Mouse (Mus musculus): Measurements from ENCODE around the gene Gm20708. TPM values are rescaled to one million over a fixed set of nuclear protein-coding genes. Genes with fewer than 3 reads are reported as not detected.

The Gm20708 gene
- polyA plus RNA-seq (2012; rRNA removed) = 0.06 TPM in 1 of 2 replicates, not detected in the other

GRCm38 (mm10) chr11:117809407-117810311 is at the start of gene Gm20708, which contains the start of gene Syngr2:
Gm20708 (plus strand) TSS chr11:117809668.
Syngr2 (plus strand) TSS chr11:117809668.
- TF ChIP-seq POLR2A (IDR thresholded peaks at IDR 0.05; ENCODE audit: control insufficient read depth, extremely low read depth, insufficient read depth, low read length, poor library complexity) (no peak), CTCF (IDR thresholded peaks at IDR 0.05; ENCODE audit: borderline replicate concordance, control insufficient read depth, extremely low read depth, insufficient read depth, low read length, poor library complexity) (no peak)
- H3K27me3 ChIP-seq (ENCODE audit: control insufficient read depth, insufficient read depth, low read length) = no peaks in the 10 kb centered on the region
- H3K4me3 ChIP-seq (ENCODE audit: control insufficient read depth, insufficient read depth, low read length) = peak within 1 kb of the TSS; percentile 58
- 1% methylated on average over 75 of the region's 75 CpGs for WGBS
- H3K4me1 ChIP-seq (replicated peaks; ENCODE audit: control insufficient read depth, insufficient read depth, low read length) = peaks cover 12% of the 10 kb centered on the region
- no peaks in the 10 kb centered on the region; the same call in 1 of the 2 replicates for H3K36me3 ChIP-seq (ENCODE audit: control insufficient read depth, insufficient read depth, low read length)
- peak within 1 kb of the TSS; percentile 6 for H3K27ac ChIP-seq (ENCODE audit: control insufficient read depth, insufficient read depth, low read length)
- peak; percentile 75 for DNase-seq

- peaks cover 8% of the 10 kb centered on the region for H3K4me1 ChIP-seq (replicated peaks; ENCODE audit: control insufficient read depth, insufficient read depth, low read length)
- TF ChIP-seq CTCF (IDR thresholded peaks at IDR 0.05; ENCODE audit: borderline replicate concordance, control insufficient read depth, extremely low read depth, insufficient read depth, low read length, poor library complexity) = no peak
- TF ChIP-seq POLR2A (IDR thresholded peaks at IDR 0.05; ENCODE audit: control insufficient read depth, extremely low read depth, insufficient read depth, low read length, poor library complexity) = no peak
- H3K36me3 ChIP-seq (ENCODE audit: control insufficient read depth, insufficient read depth, low read length) = peaks cover 56% of the 10 kb centered on the region
- DNase-seq = no peak
- H3K27ac ChIP-seq (ENCODE audit: control insufficient read depth, insufficient read depth, low read length) = no peak overlapping the region
- WGBS = 96% methylated on average over 26 of the region's 26 CpGs
- no peak overlapping the region for H3K4me3 ChIP-seq (ENCODE audit: control insufficient read depth, insufficient read depth, low read length)
- no peaks in the 10 kb centered on the region for H3K27me3 ChIP-seq (ENCODE audit: control insufficient read depth, insufficient read depth, low read length)
These were observed 48.9 kb upstream of the Gm20708 start for GRCm38 (mm10) chr11:117760374-117761119.

GRCm38 (mm10) chr11:117761801-117762200 is 47.7 kb upstream of the Gm20708 start:
- no peak overlapping the region for H3K27ac ChIP-seq (ENCODE audit: control insufficient read depth, insufficient read depth, low read length)
- WGBS = 96% methylated on average over 13 of the region's 13 CpGs
- no peak for DNase-seq
- H3K4me1 ChIP-seq (replicated peaks; ENCODE audit: control insufficient read depth, insufficient read depth, low read length) = peaks cover 8% of the 10 kb centered on the region
- TF ChIP-seq POLR2A (IDR thresholded peaks at IDR 0.05; ENCODE audit: control insufficient read depth, extremely low read depth, insufficient read depth, low read length, poor library complexity) = no peak
- TF ChIP-seq CTCF (IDR thresholded peaks at IDR 0.05; ENCODE audit: borderline replicate concordance, control insufficient read depth, extremely low read depth, insufficient read depth, low read length, poor library complexity) = no peak
- no peak overlapping the region for H3K4me3 ChIP-seq (ENCODE audit: control insufficient read depth, insufficient read depth, low read length)
- H3K36me3 ChIP-seq (ENCODE audit: control insufficient read depth, insufficient read depth, low read length) = peaks cover 49% of the 10 kb centered on the region
- no peaks in the 10 kb centered on the region for H3K27me3 ChIP-seq (ENCODE audit: control insufficient read depth, insufficient read depth, low read length)

DNA sequence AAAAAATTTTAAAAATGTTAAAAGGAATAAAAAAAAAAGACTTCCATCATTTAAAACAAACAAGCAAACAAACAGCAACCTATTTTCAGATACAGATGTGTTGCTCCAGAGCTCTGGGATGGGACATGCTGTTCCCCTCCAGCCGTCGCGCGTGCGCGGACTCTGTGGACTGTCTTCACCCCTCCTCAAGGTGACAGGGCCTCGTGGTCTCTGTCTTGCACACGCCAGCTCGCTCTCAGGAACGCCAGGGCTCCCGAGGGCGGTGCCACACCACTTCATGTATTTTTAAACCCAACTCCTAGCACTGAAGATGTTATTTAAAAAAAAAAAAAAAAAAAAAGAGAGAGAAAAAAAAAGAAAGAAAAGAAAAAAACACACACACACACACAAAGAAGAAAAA is 47.2 kb upstream of the Gm20708 start:
- no peak for DNase-seq
- peaks cover 45% of the 10 kb centered on the region for H3K36me3 ChIP-seq (ENCODE audit: control insufficient read depth, insufficient read depth, low read length)
- TF ChIP-seq CTCF (IDR thresholded peaks at IDR 0.05; ENCODE audit: borderline replicate concordance, control insufficient read depth, extremely low read depth, insufficient read depth, low read length, poor library complexity) (no peak), POLR2A (IDR thresholded peaks at IDR 0.05; ENCODE audit: control insufficient read depth, extremely low read depth, insufficient read depth, low read length, poor library complexity) (no peak)
- no peaks in the 10 kb centered on the region for H3K27me3 ChIP-seq (ENCODE audit: control insufficient read depth, insufficient read depth, low read length)
- 83% methylated on average over 12 of the region's 12 CpGs for WGBS
- H3K27ac ChIP-seq (ENCODE audit: control insufficient read depth, insufficient read depth, low read length) = no peak overlapping the region
- H3K4me3 ChIP-seq (ENCODE audit: control insufficient read depth, insufficient read depth, low read length) = no peak overlapping the region
- H3K4me1 ChIP-seq (replicated peaks; ENCODE audit: control insufficient read depth, insufficient read depth, low read length) = peaks cover 8% of the 10 kb centered on the region

DNA sequence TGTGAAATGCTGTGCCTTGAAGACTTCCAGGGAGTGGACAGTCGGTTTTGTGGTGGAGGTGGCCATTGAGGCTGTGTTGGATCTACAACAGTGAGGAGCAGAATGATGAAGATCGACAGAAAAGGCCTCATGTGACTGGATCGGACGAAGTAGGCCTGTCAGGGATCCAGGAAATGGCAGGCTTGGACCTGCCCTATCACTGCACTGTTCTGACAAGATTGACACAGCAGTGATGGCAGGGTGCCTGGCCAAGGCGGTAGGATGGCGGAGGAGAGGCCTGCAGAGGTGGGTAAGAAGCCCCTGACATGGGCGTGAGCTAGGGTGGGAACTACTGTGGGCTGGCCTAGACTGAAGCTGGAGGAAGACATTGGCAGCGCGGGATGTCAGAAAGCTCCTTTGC is 45.1 kb upstream of the Gm20708 start:
- no peak for DNase-seq
- H3K27ac ChIP-seq (ENCODE audit: control insufficient read depth, insufficient read depth, low read length) = no peak overlapping the region
- H3K4me3 ChIP-seq (ENCODE audit: control insufficient read depth, insufficient read depth, low read length) = no peak overlapping the region
- H3K36me3 ChIP-seq (ENCODE audit: control insufficient read depth, insufficient read depth, low read length) = peaks cover 30% of the 10 kb centered on the region
- H3K4me1 ChIP-seq (replicated peaks; ENCODE audit: control insufficient read depth, insufficient read depth, low read length) = peaks cover 8% of the 10 kb centered on the region
- 96% methylated on average over 9 of the region's 9 CpGs for WGBS
- TF ChIP-seq CTCF (IDR thresholded peaks at IDR 0.05; ENCODE audit: borderline replicate concordance, control insufficient read depth, extremely low read depth, insufficient read depth, low read length, poor library complexity) (no peak), POLR2A (IDR thresholded peaks at IDR 0.05; ENCODE audit: control insufficient read depth, extremely low read depth, insufficient read depth, low read length, poor library complexity) (no peak)
- H3K27me3 ChIP-seq (ENCODE audit: control insufficient read depth, insufficient read depth, low read length) = no peaks in the 10 kb centered on the region

DNA sequence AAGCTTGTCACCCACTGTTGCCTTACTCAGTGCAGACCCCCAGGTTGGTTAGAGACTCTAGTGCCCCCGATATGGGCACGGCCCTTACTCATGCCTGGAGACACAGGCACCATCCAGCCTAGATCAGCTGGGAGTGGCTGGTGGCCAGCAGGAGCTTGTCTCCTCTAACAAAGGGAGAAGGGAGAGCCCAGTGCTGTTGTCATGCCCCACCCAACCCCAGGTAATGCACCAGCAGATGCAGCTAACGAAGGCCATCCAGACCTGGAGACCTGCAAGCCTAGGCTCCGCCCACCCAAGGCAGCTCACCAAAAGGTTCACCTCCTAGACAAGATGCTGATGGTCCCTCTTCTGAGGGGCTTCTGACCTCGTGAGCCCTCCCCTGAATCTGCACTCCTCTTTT is 44.1 kb upstream of the Gm20708 start:
- peaks cover 8% of the 10 kb centered on the region for H3K4me1 ChIP-seq (replicated peaks; ENCODE audit: control insufficient read depth, insufficient read depth, low read length)
- no peak overlapping the region for H3K4me3 ChIP-seq (ENCODE audit: control insufficient read depth, insufficient read depth, low read length)
- TF ChIP-seq CTCF (IDR thresholded peaks at IDR 0.05; ENCODE audit: borderline replicate concordance, control insufficient read depth, extremely low read depth, insufficient read depth, low read length, poor library complexity) (no peak), POLR2A (IDR thresholded peaks at IDR 0.05; ENCODE audit: control insufficient read depth, extremely low read depth, insufficient read depth, low read length, poor library complexity) (no peak)
- DNase-seq = no peak
- H3K27me3 ChIP-seq (ENCODE audit: control insufficient read depth, insufficient read depth, low read length) = no peaks in the 10 kb centered on the region
- peaks cover 20% of the 10 kb centered on the region for H3K36me3 ChIP-seq (ENCODE audit: control insufficient read depth, insufficient read depth, low read length)
- WGBS = 93% methylated on average over 5 of the region's 5 CpGs
- no peak overlapping the region for H3K27ac ChIP-seq (ENCODE audit: control insufficient read depth, insufficient read depth, low read length)

Data from thymus, adult 2 months (tissue).